Mouse (Mus musculus): ENCODE results near the gene Nat8f5.
A peak's percentile ranks its signal among the peaks of the same experiment; 100 is the strongest.
"Not testable (repeated sequence)": the region's sequence is repeated elsewhere in the genome, so short reads cannot be mapped to it uniquely, and the experiment has no call there.

Gene Nat8f5

DNA sequence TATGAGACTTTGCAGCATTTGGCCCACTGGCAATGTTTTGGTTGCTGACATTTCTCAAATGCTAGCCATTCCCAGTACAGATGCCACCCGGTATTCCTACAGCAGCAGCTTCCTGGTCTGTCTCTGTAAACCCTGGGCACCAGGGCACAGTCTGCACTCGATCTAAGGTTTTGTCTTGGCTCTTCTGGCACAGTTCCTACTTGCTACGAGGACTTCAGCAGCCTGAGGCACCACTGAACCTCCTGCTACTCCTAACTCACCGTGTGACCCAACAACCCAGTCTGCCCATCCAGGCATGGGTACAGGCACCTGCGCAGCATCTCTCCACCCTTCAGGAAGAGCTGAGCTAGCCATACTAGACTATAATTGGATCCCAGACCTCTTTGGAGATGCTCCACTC lies 15.3 kb upstream of the Nat8f5 start:
- DNase-seq (ENCODE audit: low read depth, low spot score): not testable (repeated sequence)

DNA sequence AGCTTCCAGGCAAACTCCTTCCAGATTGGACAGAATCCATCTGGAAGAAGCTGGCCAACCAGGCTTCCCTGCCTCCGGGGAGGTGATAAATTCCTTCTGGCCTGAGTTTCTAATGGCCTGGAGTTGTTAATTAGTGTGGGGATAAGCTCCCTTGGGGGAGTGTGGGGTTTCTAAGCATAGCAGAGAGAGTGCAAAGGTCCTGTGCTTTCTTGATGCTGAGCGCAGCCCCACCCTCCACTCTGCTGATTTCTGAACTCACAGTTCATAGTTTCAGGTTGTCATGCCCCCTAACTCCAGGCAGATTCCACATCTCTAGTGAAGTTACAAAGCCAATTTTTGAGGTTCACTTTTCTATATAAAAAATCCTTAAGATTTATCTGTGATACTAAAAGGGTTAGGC lies 14.3 kb upstream of the Nat8f5 start:
- DNase-seq (ENCODE audit: low read depth, low spot score): not testable (repeated sequence)

DNA sequence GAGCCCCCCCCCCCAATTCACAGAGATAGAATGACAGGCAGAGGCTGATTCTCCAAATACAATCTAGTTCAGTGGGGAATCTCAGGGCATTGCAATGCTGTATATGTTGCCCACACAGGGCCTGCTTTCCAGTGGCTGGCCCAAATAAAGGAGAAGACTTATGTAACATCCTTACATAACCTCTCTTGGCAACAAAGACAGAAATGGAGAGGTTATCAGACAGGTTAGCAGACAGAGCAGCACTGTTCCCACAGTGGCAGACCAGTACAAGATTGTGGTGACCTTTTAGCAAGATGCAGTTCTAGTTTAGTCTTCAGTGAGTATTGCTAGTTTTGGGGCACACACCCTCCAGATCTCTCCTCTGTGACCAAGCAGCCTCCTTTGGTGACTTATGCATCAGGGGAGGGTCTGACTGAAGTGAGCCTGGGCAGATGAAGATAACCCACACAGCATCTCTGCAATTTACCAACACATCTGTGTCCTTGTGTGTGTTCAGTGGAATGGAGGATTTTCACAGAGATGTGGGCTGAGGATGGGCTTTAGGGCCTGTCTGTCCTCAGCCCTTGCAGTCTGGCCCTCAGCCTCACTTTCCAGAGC lies 13.8 kb upstream of the Nat8f5 start:
- DNase-seq (ENCODE audit: low read depth, low spot score): peak; percentile 46

DNA sequence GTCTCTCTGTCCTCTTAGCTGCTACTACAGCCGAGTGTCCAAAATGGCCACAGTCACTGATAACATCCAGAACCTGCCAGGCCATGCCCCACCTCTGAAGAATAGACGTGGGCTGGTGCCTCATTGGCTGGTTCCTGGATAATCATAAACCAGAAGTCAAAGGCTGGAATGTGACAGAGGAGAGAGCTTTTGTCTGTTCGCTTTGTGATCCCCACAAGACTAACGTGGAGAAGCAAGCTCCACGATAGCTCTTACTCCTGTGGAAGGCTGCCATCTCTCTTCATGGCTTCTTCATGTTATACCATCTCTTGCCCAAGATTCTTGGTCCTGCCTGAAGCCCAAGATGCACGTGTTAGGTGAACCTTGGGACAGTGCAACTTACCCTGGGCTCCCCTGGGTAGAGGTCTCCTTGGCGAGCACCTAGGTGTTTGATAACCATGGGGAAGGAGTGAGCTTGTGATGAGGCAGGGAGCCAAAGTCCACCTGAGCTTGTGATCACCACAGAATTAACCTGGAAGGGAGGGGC lies 11.1 kb upstream of the Nat8f5 start, which contains the start of gene Nat8:
TSS of gene Nat8 (minus strand) at position 287 of the 526 bp plus-strand sequence.
- DNase-seq (ENCODE audit: low read depth, low spot score): no peak

DNA sequence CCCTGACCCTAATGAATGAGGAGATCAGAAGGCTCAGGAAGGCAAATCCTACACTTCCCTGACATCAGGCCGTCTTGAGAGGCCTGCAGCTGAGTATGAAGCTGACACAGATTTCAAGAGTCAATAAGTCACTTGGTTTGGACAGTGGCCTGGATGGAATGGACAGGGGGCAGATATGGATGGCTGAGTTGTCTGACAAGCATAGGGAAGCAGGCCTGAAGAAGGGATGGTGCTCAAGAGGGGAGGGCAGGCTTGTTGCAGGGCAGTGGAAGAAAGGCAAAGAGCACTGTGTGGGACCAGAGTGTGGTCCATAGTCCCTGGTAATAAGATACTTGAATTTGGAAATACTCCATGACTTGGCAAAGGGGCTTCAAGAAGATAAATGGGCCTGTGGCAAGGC lies 8.7 kb upstream of the Nat8f5 start:
- no peak for DNase-seq (ENCODE audit: low read depth, low spot score)

DNA sequence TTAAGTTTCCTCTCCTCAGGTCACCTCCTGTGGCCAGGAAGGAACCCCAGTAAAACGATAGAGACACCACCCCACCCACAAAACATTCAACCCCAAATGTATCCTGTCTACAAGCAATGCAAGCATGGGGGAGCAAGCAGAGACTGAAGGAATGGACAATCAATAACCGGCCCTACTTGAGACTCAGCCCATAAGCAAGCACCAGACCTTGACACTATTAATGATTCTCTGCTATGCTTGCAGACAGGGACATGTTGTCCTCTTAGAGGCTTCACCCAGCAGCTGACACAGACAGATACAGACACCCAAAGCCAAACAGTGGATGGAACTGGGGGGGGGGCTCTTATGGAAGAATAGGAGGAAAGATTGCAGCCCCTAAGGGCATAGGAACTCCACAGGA lies 5.1 kb upstream of the Nat8f5 start:
- no peak for DNase-seq (ENCODE audit: low read depth, low spot score)

DNA sequence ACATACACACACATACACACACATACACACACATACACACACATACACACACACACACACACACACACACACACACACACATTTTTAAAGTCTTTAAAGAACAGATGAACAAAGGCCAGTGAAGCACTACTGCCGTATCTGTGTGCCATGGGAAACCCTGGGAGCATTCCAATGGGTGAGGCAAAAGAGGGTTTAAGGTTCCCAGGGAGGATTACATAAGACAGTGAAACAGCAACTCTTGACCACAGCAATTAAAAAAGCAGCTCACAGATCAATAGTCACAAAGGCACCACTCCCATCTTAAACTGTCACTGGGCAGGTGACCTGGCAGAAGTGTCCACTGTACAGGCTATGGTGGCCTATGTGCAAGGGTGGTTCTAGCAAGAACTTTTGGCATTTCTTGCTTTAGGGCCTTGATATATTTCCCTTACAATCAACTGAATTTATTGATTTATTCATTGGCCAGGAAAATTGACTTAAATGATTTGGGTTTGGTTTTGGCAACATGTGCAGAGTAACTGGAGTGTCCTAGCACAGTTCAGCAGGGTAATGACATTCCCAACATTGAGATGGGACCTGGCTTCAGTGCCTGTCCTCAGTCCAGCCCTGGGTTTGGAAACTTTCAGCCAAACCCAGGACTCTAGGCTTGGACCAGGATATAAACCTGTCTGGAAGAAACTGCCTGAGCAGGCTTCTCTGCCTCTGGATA lies 2.8 kb upstream of the Nat8f5 start:
- no peak for DNase-seq (ENCODE audit: low read depth, low spot score)

DNA sequence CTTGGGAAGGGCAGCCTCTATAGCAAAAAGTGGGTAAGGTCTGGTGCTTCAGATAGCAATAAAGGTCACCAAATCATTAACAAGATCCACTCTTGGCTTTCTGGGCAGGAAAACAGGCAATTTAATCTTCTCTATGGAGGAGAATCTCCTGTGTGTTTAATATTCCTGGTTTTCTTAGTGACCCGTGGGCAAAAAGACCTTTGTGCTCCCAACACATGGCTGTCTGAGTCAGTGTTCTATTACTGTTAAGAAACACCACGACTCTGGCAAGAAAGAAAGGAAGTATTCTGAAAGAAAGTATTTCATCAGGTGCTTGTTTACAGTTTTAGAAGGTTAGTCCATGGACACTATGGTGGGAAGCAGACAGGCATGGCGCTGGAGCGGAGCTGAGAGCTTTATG lies 1.5 kb upstream of the Nat8f5 start:
- no peak for DNase-seq (ENCODE audit: low read depth, low spot score)

DNA sequence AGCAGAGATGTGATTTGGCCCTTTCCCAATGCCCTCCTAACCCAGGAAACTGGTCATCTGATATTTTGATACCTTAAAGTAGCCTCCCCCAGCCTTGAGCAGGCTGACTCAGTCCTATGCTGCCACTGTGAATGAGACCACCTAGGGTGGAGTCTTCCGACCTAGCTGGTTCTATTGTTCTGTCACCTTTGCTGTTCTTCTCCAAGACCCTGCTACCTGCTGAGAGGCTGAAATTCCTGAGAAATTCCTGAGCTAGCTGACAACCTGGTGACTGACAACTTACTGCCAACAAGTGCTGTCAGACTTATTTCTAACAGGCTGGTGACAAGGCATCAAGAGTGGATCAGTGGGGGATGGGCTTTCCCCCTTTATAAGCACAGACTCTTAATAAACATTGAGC lies 2.4 kb downstream of the Nat8f5 start:
- no peak for DNase-seq (ENCODE audit: low read depth, low spot score)

DNA sequence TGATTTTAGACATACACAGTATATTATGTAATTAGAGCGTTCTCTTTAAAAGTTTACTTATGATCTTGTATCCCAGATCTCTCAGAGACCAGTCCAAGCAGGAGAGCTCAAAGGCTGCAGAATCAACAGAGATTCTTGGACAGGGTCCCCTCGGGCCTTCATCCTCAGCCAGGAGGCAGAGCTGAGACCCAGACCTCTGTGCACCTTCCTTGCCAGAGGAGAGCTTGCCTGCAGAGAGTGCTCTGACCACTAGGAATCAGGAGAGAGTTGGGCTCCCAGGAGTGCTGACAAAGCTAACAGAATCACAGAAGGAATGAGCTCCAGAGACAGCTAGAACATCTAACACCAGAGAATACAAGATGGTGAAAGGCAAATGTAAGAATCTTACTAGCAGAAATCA lies 7.4 kb downstream of the Nat8f5 start:
- DNase-seq (ENCODE audit: low read depth, low spot score): no peak

DNA sequence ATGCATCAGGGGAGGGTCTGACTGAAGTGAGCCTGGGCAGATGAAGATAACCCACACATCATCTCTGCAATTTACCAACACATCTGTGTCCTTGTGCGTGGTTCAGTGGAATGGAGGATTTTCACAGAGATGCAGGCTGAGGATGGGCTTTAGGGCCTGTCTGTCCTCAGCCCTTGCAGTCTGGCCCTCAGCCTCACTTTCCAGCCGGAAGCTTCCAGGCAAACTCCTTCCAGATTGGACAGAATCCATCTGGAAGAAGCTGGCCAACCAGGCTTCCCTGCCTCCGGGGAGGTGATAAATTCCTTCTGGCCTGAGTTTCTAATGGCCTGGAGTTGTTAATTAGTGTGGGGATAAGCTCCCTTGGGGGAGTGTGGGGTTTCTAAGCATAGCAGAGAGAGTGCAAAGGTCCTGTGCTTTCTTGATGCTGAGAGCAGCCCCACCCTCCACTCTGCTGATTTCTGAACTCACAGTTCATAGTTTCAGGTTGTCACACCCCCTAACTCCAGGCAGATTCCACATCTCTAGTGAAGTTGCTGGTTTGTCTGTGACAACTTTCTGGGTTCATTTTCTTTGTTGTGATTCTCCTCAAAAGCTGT lies 9.7 kb downstream of the Nat8f5 start:
- peak; percentile 15 for DNase-seq (ENCODE audit: low read depth, low spot score)

DNA sequence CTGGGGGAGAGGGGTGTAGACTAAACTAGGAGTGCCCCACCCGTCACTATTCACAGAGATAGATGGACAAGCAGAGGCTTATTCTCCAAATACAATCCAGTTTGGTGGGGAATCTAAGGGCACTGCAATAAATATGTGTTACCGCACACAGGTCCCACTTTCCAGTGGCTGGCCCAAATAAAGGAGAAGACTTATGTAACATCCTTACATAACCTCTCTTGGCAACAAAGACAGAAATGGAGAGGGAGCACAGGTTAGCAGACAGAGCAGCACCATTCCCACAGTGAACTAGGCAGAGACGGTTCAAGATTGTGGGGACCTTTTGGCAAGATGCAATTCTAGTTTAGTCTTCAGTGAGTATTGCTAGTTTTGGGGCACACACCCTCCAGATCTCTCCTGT lies 10.3 kb downstream of the Nat8f5 start:
- DNase-seq (ENCODE audit: low read depth, low spot score): not testable (repeated sequence)

DNA sequence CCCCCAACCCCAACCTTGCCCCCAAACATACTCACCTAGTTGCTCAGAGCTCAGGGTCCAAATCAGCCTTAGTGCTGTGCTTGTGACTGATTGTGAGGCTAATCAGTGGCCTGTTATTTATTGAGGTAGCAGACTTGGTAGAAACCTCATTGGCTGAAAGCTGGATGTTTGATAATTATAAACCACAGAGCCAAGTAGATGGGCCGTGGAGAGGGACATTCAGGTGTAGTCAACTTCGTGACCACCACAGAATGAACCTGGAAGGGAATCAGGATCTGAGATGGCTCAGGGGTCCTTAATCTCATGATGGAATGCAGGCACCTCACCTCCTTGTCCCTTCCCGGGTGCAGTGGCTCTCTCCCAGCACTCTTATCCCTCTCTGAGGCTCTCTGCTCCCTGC lies 11.0 kb downstream of the Nat8f5 start:
- not testable (repeated sequence) for DNase-seq (ENCODE audit: low read depth, low spot score)

DNA sequence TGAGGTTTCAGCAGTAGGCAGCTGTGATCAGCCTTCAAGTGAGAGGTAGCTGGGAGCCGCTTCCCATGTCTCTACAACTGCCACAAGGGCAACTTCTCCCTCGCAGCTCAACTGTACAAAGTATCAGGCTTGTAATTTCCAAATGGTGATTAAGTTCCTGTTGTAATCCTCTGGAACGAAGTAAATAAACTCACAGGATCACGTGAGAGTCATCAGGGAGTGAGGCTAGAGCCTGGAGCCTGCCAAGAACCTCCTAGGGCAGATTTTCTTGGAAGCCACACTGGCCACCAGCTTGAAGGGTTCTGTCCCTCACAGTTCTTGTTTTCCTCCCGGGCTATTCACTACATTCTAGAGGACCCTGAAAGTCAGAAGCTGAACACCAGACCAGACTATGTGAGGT lies 17.6 kb downstream of the Nat8f5 start:
- DNase-seq (ENCODE audit: low read depth, low spot score): not testable (repeated sequence)

All from brain, adult 2 months (tissue).